Comparison of ENCODE assay signal across 17 mouse cellular contexts in the genomic region with DNA sequence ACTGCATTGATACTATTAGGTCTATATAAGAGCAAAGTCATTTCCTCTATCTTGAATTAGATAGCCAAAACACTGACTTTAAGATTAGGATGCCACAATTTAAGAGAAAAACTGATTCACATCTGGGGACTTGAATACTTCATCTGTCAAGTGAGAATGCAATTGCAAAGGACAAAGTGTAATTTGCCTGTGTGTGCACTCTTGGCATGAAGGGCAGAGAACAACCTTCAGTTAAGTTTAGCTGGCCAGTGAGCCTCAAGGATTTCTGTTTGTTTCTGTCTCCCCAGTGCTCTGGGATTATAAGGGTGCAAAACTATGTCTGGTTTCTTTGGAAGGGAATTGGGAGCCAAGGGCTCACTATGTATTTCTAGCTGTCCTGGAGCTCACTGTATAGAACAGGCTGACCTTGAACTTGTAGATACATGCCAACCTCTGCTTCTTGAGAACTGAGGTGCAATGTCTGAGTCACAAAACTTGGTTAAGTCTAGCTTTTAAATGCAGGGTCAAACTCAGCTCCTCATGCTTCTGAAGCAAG. TPM values are rescaled to one million over a fixed set of nuclear protein-coding genes. Genes with fewer than 3 reads are reported as not detected.
DNase-seq lines count a peak whose midpoint lies in the region; ATAC-seq and TF ChIP-seq lines count a peak whose summit lies in the region.
"Had no signal": no experiment of that assay in that cellular context is flagged by ENCODE, and none has a peak within 500 bp of the region (broad histone marks: within the 10 kb centered on the region; RNA-seq: fewer than 3 reads in every experiment).

No protein-coding gene starts in this region.

- H3K36me3 ChIP-seq in heart, adult 2 months (ENCODE audit: control insufficient read depth, insufficient read depth, low read length) = peaks cover 7% of the 10 kb centered on the region
- H3K36me3 ChIP-seq in intestine, embryonic 14.5 days (ENCODE audit: control insufficient read depth, insufficient read depth, low read length) = no peaks in the 10 kb centered on the region
- no peaks in the 10 kb centered on the region for H3K36me3 ChIP-seq in intestine, embryonic 15.5 days
- H3K36me3 ChIP-seq in testis, adult 2 months (ENCODE audit: control insufficient read depth, insufficient read depth, low read length) = no peaks in the 10 kb centered on the region
- no peaks in the 10 kb centered on the region for H3K36me3 ChIP-seq in midbrain, postnatal 0 days (ENCODE audit: insufficient read depth, low read length)
- H3K36me3 ChIP-seq: embryonic facial prominence, embryonic 10.5 days; hindbrain, embryonic 12.5 days; liver, embryonic 13.5 days had no signal

- no peak overlapping the region for H3K4me2 ChIP-seq in intestine, embryonic 14.5 days (ENCODE audit: low read length)
- no peak overlapping the region for H3K4me2 ChIP-seq in intestine, embryonic 15.5 days (replicated peaks)
- H3K4me2 ChIP-seq in midbrain, postnatal 0 days (ENCODE audit: low read depth, low read length, poor library complexity, severe bottlenecking) = no peak overlapping the region
- H3K4me2 ChIP-seq: hindbrain, embryonic 12.5 days; liver, embryonic 13.5 days; lung, embryonic 14.5 days had no signal

- ATAC-seq in intestine, embryonic 14.5 days (replicated peaks; ENCODE audit: low FRiP score, low TSS enrichment, low read depth) = no peak
- ATAC-seq in intestine, embryonic 15.5 days = no peak
- ATAC-seq in midbrain, postnatal 0 days (ENCODE audit: low FRiP score) = no peak
- ATAC-seq: midbrain, embryonic 16.5 days had no signal

- no peaks in the 10 kb centered on the region for H3K9me3 ChIP-seq in intestine, embryonic 14.5 days (ENCODE audit: control insufficient read depth, low read length)
- H3K9me3 ChIP-seq in intestine, embryonic 15.5 days = no peaks in the 10 kb centered on the region
- no peaks in the 10 kb centered on the region for H3K9me3 ChIP-seq in midbrain, postnatal 0 days (ENCODE audit: low read length)
- H3K9me3 ChIP-seq: embryonic facial prominence, embryonic 10.5 days; hindbrain, embryonic 12.5 days; liver, embryonic 13.5 days had no signal

- H3K27me3 ChIP-seq in heart, adult 2 months (ENCODE audit: control insufficient read depth, insufficient read depth, low read length) = no peaks in the 10 kb centered on the region
- H3K27me3 ChIP-seq in intestine, embryonic 14.5 days (replicated peaks; ENCODE audit: control insufficient read depth, insufficient read depth, low read length) = no peaks in the 10 kb centered on the region
- H3K27me3 ChIP-seq in intestine, embryonic 15.5 days (replicated peaks) = no peaks in the 10 kb centered on the region
- no peaks in the 10 kb centered on the region for H3K27me3 ChIP-seq in testis, adult 2 months (ENCODE audit: control insufficient read depth, insufficient read depth, low read length)
- H3K27me3 ChIP-seq in midbrain, postnatal 0 days (ENCODE audit: insufficient read depth, low read length) = no peaks in the 10 kb centered on the region
- H3K27me3 ChIP-seq: hindbrain, embryonic 12.5 days; liver, embryonic 13.5 days had no signal

- no peak for DNase-seq in heart, adult 2 months
- no peak for DNase-seq in heart, postnatal 25 days (ENCODE audit: low spot score)
- DNase-seq in intestine, embryonic 14.5 days (ENCODE audit: low spot score) = peak; percentile 12
- no peak for DNase-seq in testis, postnatal 14 days (ENCODE audit: low spot score)
- no peak for DNase-seq in midbrain, postnatal 0 days (ENCODE audit: low spot score)
- DNase-seq: cerebellum, adult 9-10 months; kidney, postnatal 4 days; liver, embryonic 13.5 days; lung, embryonic 14.5 days; lung, postnatal 36 days; right cerebral cortex, postnatal 25 days; thymus, adult 2 months had no signal

- H3K4me1 ChIP-seq in heart, adult 2 months (ENCODE audit: control insufficient read depth, insufficient read depth, low read length) = peaks cover 3% of the 10 kb centered on the region
- no peaks in the 10 kb centered on the region for H3K4me1 ChIP-seq in intestine, embryonic 14.5 days (replicated peaks; ENCODE audit: control insufficient read depth, insufficient read depth, low read length)
- H3K4me1 ChIP-seq in intestine, embryonic 15.5 days (replicated peaks) = no peaks in the 10 kb centered on the region
- H3K4me1 ChIP-seq in testis, adult 2 months (ENCODE audit: control insufficient read depth, insufficient read depth, low read length) = peaks cover 2% of the 10 kb centered on the region; the same call in 1 of the 2 replicates
- no peaks in the 10 kb centered on the region for H3K4me1 ChIP-seq in midbrain, postnatal 0 days (ENCODE audit: insufficient read depth, low read length)
- H3K4me1 ChIP-seq: embryonic facial prominence, embryonic 10.5 days; hindbrain, embryonic 12.5 days; liver, embryonic 13.5 days had no signal

- no peak overlapping the region for H3K4me3 ChIP-seq in heart, adult 2 months
- H3K4me3 ChIP-seq in intestine, embryonic 14.5 days (ENCODE audit: low read depth, low read length) = no peak overlapping the region
- H3K4me3 ChIP-seq in intestine, embryonic 15.5 days (replicated peaks) = no peak overlapping the region
- no peak overlapping the region for H3K4me3 ChIP-seq in testis, adult 2 months (ENCODE audit: control insufficient read depth, low read depth, low read length)
- H3K4me3 ChIP-seq in midbrain, postnatal 0 days (ENCODE audit: low read depth, low read length) = no peak overlapping the region
- H3K4me3 ChIP-seq: embryonic facial prominence, embryonic 10.5 days; hindbrain, embryonic 12.5 days; liver, embryonic 13.5 days had no signal

- TF ChIP-seq EP300 in heart, adult 2 months (IDR thresholded peaks at IDR 0.05; ENCODE audit: insufficient read depth, low read depth, low read length) = no peak

- intact Hi-C loops in heart, adult 2 months (cut with DNase I) = loop anchor here (2.0 kb wide), 1 partner anchor 17 kb away; no protein-coding TSS in a partner anchor
- intact Hi-C loops in heart, postnatal 25 days (cut with DNase I) = no loop called here

- peak overlapping the region; percentile 49; the same call in 1 of the 2 replicates for H3K27ac ChIP-seq in heart, adult 2 months
- no peak overlapping the region for H3K27ac ChIP-seq in intestine, embryonic 14.5 days (ENCODE audit: low read depth)
- no peak overlapping the region for H3K27ac ChIP-seq in intestine, embryonic 15.5 days
- H3K27ac ChIP-seq in testis, adult 2 months (ENCODE audit: control insufficient read depth, insufficient read depth, low read depth, low read length) = peak overlapping the region; percentile 55
- no peak overlapping the region for H3K27ac ChIP-seq in midbrain, postnatal 0 days (ENCODE audit: low read depth, low read length)
- H3K27ac ChIP-seq: embryonic facial prominence, embryonic 10.5 days; hindbrain, embryonic 12.5 days; liver, embryonic 13.5 days had no signal

- H3K79me2 ChIP-seq in heart, adult 2 months (replicated peaks; ENCODE audit: control insufficient read depth, insufficient read depth, low read length) = peaks cover 2% of the 10 kb centered on the region; the same call in 1 of the 2 replicates

- no peak for TF ChIP-seq CTCF in heart, adult 2 months (IDR thresholded peaks at IDR 0.05)
- TF ChIP-seq CTCF in testis, adult 2 months (IDR thresholded peaks at IDR 0.05; ENCODE audit: control insufficient read depth, insufficient read depth, insufficient replicate concordance, low read depth, low read length) = no peak
- TF ChIP-seq CTCF in midbrain, postnatal 0 days (IDR thresholded peaks at IDR 0.05) = no peak

- no peak for TF ChIP-seq POLR2A in heart, adult 2 months (IDR thresholded peaks at IDR 0.05; ENCODE audit: insufficient read depth, low read depth, low read length)
- TF ChIP-seq POLR2A in testis, adult 2 months (IDR thresholded peaks at IDR 0.05; ENCODE audit: control insufficient read depth, low read depth, low read length) = no peak

- H3K9ac ChIP-seq in heart, adult 2 months (ENCODE audit: low read depth, low read length) = no peak overlapping the region
- H3K9ac ChIP-seq in intestine, embryonic 14.5 days (ENCODE audit: low read length) = no peak overlapping the region
- no peak overlapping the region for H3K9ac ChIP-seq in intestine, embryonic 15.5 days
- no peak overlapping the region for H3K9ac ChIP-seq in midbrain, postnatal 0 days (replicated peaks; ENCODE audit: low read length, poor library complexity, severe bottlenecking)
- H3K9ac ChIP-seq: hindbrain, embryonic 12.5 days; liver, embryonic 13.5 days; lung, embryonic 14.5 days had no signal

RNA-seq across cellular contexts. Expression of a gene that starts 24.8 kb away (rescaled TPM):
- 100 to 1,000 TPM; 507 to 604 TPM for total RNA-seq in heart, adult 2 months (2021)
- polyA plus RNA-seq in heart, adult 2 months (2012; rRNA removed) = 131 and 247 TPM in 2 replicates
- 100 to 1,000 TPM; 520 to 550 TPM for total RNA-seq in heart, postnatal 25 days (2021)
- 124 and 142 TPM in 2 replicates for polyA plus RNA-seq in intestine, embryonic 14.5 days (2014; fragmentation: Nextera tagmentation; extraction: Ambion mirVana)
- polyA plus RNA-seq in intestine, embryonic 15.5 days (2015; fragmentation: Nextera tagmentation; extraction: Ambion mirVana) = 175 and 185 TPM in 2 replicates
- polyA plus RNA-seq in testis, adult 2 months (2012; rRNA removed) = 122 and 129 TPM in 2 replicates
- total RNA-seq in midbrain, postnatal 0 days (2014; rRNA removed) = 67.4 and 75.6 TPM in 2 replicates
- 66.2 and 76.8 TPM in 2 replicates for polyA plus RNA-seq in midbrain, postnatal 0 days (2015; fragmentation: Nextera tagmentation; extraction: Ambion mirVana)

RNA-seq across cellular contexts. Expression of a gene that starts 58.1 kb away (rescaled TPM):
- 10 to 100 TPM; 18.5 to 21.5 TPM for total RNA-seq in heart, adult 2 months (2021)
- 6.6 and 13.0 TPM in 2 replicates for polyA plus RNA-seq in heart, adult 2 months (2012; rRNA removed)
- 10 to 100 TPM; 18.2 to 18.8 TPM for total RNA-seq in heart, postnatal 25 days (2021)
- polyA plus RNA-seq in intestine, embryonic 14.5 days (2014; fragmentation: Nextera tagmentation; extraction: Ambion mirVana) = 6.6 and 7.2 TPM in 2 replicates
- 6.1 and 6.8 TPM in 2 replicates for polyA plus RNA-seq in intestine, embryonic 15.5 days (2015; fragmentation: Nextera tagmentation; extraction: Ambion mirVana)
- 2.9 TPM in 2 replicates for polyA plus RNA-seq in testis, adult 2 months (2012; rRNA removed)
- total RNA-seq in midbrain, postnatal 0 days (2014; rRNA removed) = 7.4 and 7.8 TPM in 2 replicates
- 2.2 and 2.3 TPM in 2 replicates for polyA plus RNA-seq in midbrain, postnatal 0 days (2015; fragmentation: Nextera tagmentation; extraction: Ambion mirVana)

Comparison
In these comparisons a context has a peak if more than half of its experiments do, and no peak if none do; other contexts are left out.
1. H3K27ac ChIP-seq: peak in heart, adult 2 months (single experiment) and testis, adult 2 months (single experiment); none in intestine, embryonic 14.5 days (single experiment), intestine, embryonic 15.5 days (single experiment) and midbrain, postnatal 0 days (single experiment).